Mouse (Mus musculus): ENCODE data around the gene Zdhhc18. TPM values are rescaled to one million over a fixed set of nuclear protein-coding genes. Genes with fewer than 3 reads are reported as not detected.
A peak's percentile ranks its signal among the peaks of the same experiment; 100 is the strongest.

The Zdhhc18 gene
- total RNA-seq, 2 experiments from 2014 or later, result 34.3 to 38.8 TPM

DNA sequence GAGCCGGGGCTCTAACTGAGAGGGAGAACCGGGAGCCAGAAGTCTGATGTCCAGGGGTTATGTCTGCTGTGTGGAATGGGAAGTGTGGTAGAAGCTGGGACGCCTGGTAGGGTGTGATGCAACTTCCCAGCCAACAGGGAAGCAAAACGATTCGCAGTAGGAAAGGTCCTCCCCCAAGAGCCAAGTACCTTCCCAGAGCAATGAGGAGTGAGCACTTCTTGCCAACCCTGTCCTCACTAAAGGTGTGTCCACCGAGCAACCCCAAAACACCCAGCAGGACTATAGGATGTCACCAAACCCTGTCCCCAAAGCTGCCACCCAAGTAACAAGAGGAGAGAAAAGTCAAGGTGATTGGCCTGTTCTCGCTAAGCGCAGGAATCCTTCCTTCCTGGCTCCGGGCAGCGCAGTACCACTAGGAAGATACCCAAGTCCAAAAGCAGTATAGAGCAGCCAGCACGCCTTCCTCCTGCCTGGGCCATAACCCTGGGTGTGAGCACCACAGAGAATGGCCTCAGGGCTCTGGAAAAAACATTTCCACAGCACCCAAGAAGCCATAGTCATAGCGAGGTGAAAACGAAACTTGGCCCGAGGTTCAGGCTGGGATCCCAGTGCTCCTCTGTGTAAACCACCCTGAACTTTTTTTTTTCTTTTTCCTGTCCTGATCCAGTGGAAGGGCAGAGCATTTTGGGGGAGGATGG lies 18.7 kb downstream of the Zdhhc18 start:
- no peak for DNase-seq (ENCODE audit: low spot score in 2 of 2)

DNA sequence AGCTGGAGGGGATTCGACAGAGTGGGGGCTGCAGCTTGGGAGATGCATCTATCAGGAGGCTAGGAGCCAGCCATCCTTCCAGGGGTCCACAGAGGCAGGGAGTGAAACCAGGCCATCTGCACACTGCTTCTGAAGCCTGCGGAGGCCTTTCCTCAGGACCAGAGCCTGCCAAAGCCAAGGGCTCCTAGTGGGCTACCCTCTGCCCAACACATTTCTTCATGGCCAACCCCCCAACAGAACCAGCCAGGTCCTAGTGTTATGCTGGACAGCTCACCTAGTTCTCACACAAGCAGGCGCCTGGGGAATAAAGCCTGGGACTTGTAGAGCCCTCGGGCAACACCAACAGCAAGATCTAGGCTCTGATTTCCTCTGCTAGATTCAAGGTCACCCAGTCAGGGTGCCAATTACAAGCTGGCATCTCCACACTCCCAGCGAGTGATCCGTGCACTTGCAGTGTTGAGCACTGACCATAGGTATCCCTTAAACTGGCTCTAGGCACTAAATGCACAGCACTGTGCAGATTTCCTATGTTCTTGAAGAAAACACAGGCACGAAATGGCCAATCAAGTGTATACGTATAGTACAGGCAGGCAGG lies 19.5 kb downstream of the Zdhhc18 start:
- DNase-seq (ENCODE audit: low spot score in 2 of 2), result no peak

DNA sequence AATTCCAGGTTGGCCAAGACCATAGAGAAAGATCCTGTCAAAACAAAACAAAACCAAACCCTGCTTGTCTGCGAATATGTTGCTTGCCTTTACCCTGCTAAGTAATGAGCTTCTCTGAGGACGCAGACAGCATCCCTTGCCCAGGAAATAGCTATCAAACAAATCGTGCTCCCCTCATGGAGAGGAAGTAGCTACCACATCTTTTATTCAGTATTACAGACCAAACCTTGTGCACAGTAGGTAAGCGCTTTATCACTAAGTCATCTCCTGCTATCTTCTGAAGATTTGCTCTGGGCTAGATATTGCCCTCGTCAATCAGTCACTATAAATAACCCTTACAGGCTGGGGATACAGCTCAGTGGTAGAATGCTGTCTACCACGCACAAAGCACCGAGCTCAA lies 20.8 kb downstream of the Zdhhc18 start:
- no peak for DNase-seq (ENCODE audit: low spot score in 2 of 2)

DNA sequence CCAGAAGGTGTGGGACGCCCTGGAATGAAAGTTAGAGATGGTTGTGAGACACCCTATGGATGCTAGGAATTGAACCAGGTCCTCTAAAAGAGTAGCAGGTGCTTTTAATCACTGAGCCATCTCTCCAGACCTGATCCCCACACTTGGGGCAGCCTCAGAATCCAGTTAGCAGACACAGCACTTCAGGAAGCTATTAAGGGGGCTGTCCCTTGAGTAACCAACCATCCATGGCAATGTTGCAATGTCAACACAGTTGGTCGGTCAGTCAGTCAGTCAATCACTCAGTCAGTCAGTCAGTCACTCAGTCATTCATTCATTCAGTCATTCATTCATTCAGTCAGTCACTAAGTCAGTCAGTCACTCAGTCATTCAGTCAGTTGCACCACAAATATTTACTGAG lies 21.4 kb downstream of the Zdhhc18 start:
- no peak for DNase-seq (ENCODE audit: low spot score in 2 of 2)

DNA sequence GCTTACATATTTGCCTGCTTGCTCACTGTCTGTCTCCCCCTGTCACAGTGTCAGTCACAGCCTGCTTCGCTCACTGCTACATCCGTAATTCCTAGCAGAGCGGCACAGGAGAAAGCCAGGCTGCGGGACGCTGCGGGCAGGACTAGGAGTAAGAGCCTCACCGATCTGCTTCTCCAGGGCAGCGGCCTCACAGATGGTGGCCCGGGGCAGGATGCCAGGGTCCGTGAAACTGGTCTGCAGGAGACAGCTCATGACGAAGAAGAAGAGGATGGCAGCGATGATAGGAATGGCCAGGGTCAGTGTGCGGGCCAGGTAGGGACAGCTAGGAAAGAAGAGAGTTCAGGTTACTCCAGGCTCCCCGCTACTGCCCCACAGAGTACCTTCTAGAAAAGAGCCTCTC lies 22.9 kb downstream of the Zdhhc18 start:
- DNase-seq (ENCODE audit: low spot score in 2 of 2), result no peak

DNA sequence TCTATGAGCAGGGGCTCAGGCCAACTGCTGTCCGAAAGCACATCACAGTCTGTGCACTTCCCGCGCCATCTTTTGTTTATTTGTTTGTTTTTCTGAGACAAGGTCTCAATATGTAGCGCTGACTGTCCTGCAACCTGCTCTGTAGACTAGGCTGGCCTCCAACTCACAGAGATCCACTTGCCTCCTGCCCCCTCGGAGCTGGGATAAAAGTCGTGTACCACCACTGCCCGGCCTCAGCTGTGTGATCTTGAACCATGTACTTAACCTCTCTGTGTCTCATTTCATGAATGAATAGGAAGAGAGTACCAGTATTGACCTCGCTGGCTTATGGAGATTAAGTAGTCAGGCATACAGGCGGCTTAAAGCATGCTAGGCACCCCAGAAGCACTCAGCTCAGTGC lies 23.3 kb downstream of the Zdhhc18 start:
- DNase-seq (ENCODE audit: low spot score in 2 of 2), result no peak

DNA sequence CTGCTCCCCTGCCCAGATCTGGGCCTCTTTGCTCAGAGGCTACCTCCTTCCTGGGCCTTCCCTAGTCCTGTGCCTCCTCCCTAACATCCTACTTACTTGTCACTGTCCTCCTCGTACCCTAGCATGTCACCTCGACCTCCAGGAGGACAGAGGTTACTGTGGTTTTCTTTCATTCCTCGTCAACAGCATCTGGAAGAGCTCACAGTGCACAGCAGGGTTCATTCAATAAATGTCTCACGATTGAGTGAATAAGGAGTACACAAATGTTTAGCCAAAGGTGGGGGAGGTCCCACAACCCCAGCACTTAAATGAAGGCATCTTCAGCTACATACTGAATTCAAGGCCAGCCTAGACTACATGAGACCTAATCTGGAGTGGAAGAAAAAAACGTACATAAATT lies 23.7 kb downstream of the Zdhhc18 start:
- DNase-seq (ENCODE audit: low spot score in 2 of 2), result no peak

DNA sequence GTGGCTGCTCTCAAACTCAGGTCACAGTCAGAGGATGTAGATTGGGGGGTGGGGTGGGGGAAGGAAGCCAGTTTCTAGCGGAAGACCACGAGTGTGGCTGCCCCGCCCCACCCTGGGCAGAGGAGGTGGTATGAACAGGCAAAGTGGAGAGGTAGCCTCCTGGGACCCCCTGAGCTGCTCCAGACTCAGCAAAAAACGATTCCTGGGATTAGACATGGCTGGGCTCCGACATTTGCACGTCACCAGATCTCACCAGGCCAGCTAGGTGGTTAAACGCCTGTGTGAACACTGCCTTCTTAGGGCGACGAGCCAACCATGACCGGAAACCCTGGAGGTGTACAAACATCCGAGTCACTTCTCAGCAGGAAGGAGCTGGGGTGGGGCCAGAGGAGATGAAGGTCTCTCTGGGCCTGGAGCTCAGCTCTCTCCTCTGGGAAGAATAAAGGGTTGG lies 24.3 kb downstream of the Zdhhc18 start:
- no peak for DNase-seq (ENCODE audit: low spot score in 2 of 2)

DNA sequence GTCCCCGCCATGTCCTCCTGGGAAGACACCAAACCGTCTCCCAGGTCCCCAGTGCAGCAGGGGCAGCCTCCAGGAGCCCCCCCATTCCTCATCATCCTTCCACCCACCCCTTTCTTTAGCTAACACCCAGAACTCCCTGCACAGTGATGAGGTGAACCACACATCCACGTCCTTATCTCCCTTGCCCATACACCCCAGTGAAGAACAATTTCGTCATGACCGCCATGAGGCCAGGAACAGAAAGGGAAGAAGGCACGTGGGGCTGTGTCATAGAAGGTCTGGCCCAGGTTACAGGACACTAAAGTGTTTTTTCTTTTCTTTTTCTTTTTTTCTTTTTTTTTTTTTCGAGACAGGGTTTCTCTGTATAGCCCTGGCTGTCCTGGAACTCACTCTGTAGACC lies 25.1 kb downstream of the Zdhhc18 start:
- no peak for DNase-seq (ENCODE audit: low spot score in 2 of 2)

DNA sequence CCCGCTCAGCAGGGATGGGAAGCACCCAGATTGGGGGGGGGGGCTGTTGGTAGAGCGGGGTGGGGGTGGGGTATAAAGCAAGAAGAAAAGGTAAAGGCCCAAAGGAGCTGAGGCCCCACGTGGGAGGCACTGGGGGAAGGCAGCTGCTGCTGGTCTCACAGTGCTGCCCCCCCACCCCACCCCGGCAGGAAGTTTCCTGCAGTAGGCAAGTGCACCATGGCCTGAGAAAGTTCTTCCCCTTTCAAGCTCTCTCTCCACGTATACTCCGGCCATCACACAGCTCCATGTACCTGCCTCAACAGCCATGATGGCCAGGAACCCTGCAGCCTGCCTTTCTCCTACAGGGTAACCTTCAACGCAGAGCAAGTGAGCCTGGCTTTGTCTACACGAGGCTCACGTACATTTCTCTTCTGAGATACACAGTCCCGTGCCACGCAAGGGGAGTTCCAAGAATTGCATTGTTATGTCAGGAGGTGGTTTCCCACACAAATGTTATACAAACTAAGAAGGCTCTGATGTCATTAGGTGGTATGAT lies 27.7 kb downstream of the Zdhhc18 start:
- DNase-seq (ENCODE audit: low spot score in 2 of 2), result no peak

DNA sequence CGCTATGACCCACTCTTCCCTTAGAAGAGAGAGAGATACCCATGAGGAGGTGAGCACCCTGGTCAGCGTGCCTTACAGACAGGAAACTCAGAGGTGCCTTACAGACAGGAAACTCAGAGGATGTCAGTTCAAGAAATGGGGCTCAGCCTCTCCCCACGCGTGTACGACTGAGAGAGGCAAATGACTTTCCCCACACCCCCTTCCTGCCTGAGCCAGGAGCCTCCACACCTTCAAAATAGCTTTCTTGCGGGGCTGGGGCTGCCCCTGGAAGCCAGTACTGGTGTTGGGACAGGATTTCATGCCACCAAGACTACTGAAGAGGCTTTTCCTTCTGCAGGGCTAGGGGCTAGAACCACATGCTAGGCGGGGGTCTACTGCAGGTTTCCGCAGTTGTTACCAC lies 29.3 kb downstream of the Zdhhc18 start:
- DNase-seq (ENCODE audit: low spot score in 2 of 2), result no peak

DNA sequence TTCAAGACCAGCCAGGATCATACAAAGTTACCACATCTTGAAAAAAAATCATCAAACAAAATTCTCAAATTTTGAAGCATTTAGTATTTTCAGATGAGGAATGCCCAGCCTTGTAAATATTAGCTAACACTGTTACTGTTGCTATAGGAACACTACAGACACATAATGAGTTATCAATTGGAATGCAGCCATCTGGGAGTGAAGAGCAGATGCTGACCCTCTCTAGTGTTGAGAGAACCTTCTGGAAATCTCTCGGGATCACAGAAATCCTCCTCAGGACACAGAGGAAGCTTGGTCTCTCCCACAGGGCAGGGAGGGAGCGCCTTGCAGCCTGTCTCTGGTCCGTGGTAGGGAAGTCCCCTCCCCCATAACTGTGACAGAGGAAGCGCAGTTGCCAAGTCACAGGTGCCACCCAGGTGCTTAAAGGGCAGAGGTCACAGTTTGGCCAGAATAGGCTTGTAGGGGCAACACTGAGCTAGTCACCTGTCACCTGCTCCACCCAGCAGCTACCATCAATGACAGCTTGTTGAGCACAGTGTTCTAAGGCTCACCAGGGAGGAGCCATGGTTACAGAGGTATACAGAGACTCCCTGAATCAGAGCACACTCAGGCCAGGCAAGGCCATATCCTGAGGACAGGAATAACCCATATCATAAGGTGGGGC lies 30.3 kb downstream of the Zdhhc18 start:
- no peak for DNase-seq (ENCODE audit: low spot score in 2 of 2)

DNA sequence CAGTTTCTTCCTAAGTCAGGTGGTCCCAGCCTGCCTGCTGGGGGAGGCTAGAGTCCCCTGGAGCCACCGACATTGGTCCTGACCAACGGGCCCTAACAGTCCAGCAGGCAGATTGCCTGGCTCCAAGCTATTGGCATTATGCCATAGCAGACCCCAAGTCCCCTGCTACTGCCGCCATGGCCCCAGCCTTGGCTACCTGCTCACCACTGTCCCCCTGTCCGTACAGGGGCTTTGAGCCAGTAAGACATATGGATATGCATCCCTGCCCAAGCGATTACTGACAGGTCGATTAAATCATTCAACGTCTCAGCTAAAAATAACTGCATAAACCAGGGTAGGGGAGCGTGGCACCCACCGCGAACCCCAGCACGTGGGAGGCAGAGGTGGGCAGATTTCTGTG lies 32.0 kb downstream of the Zdhhc18 start:
- no peak for DNase-seq (ENCODE audit: low spot score in 2 of 2)

DNA sequence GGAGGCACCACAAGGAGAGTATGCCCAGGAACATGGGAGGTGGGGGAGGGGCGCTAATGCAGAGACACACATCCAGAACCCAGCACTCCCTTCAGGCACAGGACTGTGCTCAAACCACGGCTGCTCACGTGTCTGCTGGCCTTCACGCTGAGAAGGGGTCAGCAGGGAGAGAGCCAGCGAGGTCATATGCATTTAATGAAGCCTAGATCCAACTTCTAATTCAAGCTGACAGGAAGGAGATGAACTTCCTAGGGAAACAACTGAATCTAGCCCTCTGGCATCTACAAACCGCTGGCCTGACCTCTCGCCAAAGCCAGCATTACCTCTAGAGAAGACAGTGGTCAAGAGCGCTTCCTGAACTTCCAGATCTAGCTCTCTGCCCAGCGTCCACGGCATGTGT lies 34.5 kb downstream of the Zdhhc18 start:
- DNase-seq (ENCODE audit: low spot score in 2 of 2), result no peak

DNA sequence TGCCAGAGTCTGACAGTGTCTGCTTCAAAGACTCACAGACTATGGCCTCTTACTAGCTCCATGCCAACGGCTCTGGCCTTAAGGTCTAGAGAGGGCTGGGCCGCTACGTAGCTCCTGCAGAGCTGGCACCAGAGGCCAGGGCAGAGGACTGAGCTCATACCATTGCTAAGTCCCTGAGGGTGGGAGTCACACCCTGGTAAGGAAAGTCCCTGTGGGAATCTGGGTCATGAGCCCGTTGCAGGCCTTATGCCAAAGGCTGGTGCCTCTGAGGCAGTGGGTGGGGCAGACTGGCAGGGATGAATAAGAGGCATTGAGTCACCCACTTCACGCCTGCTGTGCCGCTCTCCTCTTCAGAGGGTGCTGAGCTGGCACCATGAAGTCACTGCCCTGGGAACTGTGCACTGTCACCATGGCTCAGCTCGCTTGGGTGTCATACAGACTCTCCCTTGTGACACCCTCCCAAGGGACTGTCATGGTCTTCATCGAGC lies 35.6 kb downstream of the Zdhhc18 start:
- peak; percentile 51 to 52 for DNase-seq (ENCODE audit: low spot score in 2 of 2)

DNA sequence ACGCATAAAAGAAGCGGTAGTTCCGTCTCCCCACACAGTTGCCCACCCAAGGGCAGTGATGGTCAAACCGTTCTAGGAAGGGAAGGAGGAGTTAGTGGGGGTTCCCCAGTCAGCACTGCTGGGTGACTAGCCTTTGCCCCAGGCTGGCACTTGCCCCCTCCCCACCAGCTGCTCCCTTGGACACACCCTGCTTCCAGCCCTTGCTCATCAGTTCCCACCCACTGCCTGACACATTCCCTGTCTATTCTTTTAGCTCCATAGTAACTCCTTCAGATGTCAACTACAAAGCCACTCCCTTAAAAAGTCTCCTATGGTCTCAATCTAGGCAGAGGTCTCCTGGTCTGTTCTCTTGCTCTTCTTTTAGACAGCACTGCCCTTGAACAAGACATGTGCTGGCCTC lies 36.1 kb downstream of the Zdhhc18 start:
- DNase-seq (ENCODE audit: low spot score in 2 of 2), result no peak

DNA sequence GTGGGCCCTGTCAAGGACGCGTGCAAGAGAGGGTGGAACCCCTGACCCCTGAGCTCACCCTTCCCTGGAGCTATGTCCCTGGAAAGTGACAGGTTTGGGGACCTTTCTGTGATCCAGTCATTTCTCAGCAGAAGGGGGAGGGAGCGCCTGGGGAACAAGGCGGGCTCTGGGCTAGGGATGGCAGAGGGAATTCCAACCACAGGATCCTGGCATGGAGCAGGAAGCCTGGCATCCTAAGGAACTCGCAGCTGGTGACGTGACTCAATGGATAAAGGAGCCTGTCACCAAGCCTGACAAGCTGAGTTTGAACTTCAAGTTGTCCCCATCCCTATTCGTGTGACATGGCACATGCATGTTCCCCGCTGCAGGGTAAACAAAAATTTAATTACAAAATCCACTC lies 36.9 kb downstream of the Zdhhc18 start:
- DNase-seq (ENCODE audit: low spot score in 2 of 2), result no peak

DNA sequence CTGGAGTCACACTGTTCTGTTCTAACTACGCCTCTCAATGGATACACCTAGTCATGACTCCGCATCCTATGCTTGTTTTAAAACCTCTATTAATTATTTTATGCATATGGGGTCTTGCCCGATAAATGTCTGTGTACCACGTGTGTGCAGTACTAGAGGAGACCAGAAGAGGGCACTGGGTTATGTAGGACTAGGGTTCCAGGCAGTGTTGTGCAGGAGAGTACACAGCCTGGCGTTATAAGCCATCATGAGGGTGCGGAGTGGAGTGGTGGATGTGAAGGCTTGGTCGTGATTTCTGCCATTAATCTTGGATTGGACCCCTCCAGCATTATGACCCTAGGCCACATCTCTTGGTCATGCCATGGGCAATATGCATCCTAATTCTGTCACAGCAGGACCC lies 37.5 kb downstream of the Zdhhc18 start:
- no peak for DNase-seq (ENCODE audit: low spot score in 2 of 2)

DNA sequence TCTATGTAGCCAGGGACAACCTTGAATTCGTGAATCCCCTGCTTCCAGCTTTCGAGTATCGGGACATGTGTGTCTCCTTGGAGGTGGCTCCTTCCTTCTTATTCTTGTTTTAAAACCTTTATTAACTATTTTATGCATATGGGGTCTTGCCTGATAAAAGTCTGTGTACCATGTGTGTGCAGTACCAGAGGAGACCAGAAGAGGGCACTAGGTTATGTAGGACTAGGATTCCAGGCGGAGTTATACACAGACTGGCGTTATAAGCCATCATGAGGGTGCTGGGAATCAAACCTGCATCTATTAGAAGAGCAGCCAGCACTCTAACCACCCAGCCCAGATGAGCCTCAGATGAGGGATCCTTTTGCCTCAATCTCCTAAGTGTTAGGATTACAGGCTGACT lies 38.1 kb downstream of the Zdhhc18 start:
- DNase-seq (ENCODE audit: low spot score in 2 of 2), result no peak

DNA sequence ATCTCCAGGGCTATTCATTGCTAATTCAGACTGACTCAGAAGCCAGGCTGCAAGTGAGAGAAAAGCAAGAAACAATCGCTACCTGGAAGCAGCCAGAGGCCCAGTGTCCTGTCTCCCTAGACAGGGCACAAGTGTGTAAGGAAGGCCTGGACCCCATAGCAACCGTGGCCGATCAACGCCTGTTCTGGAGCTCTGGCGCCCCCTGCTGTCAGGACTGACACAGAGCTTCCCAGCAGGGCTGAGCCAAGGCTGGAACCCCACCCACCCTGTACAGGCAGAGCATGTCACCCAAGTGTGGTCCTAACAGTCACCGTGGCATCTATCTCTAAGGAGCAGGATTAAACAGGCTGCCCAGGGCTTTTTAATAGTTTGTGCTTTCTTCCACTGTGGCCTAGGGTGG lies 40.2 kb downstream of the Zdhhc18 start:
- DNase-seq (ENCODE audit: low spot score in 2 of 2), result peak; percentile 78 to 84

DNA sequence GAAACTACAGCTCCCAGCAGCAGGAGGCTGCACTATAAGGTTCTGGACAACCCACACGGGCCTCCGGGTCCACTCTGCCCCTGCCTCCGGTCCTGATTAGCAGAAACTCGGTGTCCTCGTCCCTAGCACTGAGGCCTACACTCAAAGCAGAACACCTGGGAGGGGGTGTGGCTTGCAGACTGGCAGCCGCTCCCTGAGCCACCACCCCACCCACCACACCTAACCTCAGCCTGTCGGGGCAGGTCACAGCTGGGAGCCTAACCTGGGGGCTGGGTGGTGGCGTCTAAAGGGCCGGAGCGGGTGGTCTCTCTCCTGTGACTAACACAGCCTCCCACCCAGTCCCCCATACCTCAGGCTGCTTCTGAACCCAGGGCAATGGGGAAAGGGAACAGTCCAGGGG lies 42.7 kb downstream of the Zdhhc18 start:
- no peak for DNase-seq (ENCODE audit: low spot score in 2 of 2)

DNA sequence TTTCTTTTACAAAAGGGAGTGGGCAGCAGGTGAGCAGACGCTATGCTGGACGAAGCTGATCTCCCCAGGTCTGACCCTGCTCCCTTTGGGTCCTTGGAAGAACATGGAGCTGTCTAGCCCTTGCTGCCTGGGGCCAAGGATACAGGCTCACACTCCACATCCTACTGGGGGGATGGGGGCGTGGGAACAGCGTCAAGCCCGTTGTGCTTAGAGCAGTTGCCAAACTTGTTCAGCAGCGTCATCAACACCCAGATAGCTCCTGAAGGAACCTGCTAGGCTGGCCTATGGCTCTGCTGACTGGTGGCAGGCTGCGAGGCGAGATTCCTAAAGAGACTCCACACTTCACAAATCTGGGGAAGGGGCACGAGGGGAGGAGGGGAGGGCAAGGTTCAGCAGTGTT lies 44.6 kb downstream of the Zdhhc18 start:
- DNase-seq (ENCODE audit: low spot score in 2 of 2), result no peak
